In the genomic region with DNA sequence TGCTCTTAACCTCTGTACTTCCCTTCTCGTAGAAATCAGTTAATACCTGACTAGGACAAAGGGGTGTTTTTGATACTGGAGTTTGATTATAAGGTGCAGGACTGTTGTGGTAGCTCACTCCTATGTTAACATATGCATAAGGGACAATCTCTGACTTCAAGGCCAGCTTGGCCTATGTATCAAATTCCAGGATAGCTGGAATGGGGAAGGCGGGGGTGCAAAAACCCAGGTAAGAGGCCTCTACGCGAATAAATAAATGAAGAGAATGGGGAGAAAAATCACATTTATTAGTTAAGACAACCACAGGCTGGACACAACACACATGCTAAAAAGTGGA, we compare ENCODE assay signal across 8 mouse cellular contexts. TPM values are rescaled to one million over a fixed set of nuclear protein-coding genes. Genes with fewer than 3 reads are reported as not detected.
DNase-seq lines count a peak whose midpoint lies in the region; ATAC-seq and TF ChIP-seq lines count a peak whose summit lies in the region.

No protein-coding gene starts in this region.

- peaks cover 51% of the 10 kb centered on the region for H3K36me3 ChIP-seq in heart, adult 2 months (ENCODE audit: control insufficient read depth, insufficient read depth, low read length)
- H3K36me3 ChIP-seq in liver, embryonic 14.5 days (replicated peaks; ENCODE audit: control insufficient read depth, insufficient read depth, low read depth) = peaks cover 59% of the 10 kb centered on the region

- peak overlapping the region; percentile 85 for H3K4me2 ChIP-seq in liver, embryonic 14.5 days (ENCODE audit: low read depth)

- peaks cover 5% of the 10 kb centered on the region for H3K4me1 ChIP-seq in heart, adult 2 months (ENCODE audit: control insufficient read depth, insufficient read depth, low read length)
- H3K4me1 ChIP-seq in liver, embryonic 14.5 days (replicated peaks; ENCODE audit: control insufficient read depth in 2 of 2, insufficient read depth in 2 of 2, low read length in 1 of 2) = peaks cover 6 to 12% of the 10 kb centered on the region in 2 experiments

- H3K9ac ChIP-seq in heart, adult 2 months (ENCODE audit: low read depth, low read length) = peak overlapping the region; percentile 25; the same call in 1 of the 2 replicates
- peak overlapping the region; percentile 61 for H3K9ac ChIP-seq in liver, embryonic 14.5 days (replicated peaks)

- H3K79me2 ChIP-seq in heart, adult 2 months (replicated peaks; ENCODE audit: control insufficient read depth, insufficient read depth, low read length) = no peaks in the 10 kb centered on the region

- DNase-seq in heart, adult 2 months = no peak
- DNase-seq in heart, adult 8-10 months (ENCODE audit: low spot score) = no peak
- DNase-seq in thymus, postnatal 25 days = peak; percentile 18
- no peak for DNase-seq in thymus, postnatal 0 days (ENCODE audit: low spot score)
- no peak for DNase-seq in liver, embryonic 14.5 days (ENCODE audit: low read depth in 3 of 3, low spot score in 3 of 3)
- no peak for DNase-seq in yolk sac, embryonic 10.5 days (ENCODE audit: low spot score)
- no peak for DNase-seq in embryo, embryonic 10 days (ENCODE audit: low spot score)
- no peak for DNase-seq in left cerebral cortex, postnatal 36 days (ENCODE audit: low spot score in 2 of 2)

- TF ChIP-seq EP300 in heart, adult 2 months (IDR thresholded peaks at IDR 0.05; ENCODE audit: insufficient read depth, low read depth, low read length) = no peak
- TF ChIP-seq EP300 in liver, embryonic 14.5 days (IDR thresholded peaks at IDR 0.05; ENCODE audit: low read depth) = no peak

- no peak for ATAC-seq in liver, embryonic 14.5 days (ENCODE audit: insufficient read depth)

- no peak for TF ChIP-seq CTCF in heart, adult 2 months (IDR thresholded peaks at IDR 0.05)
- TF ChIP-seq CTCF in liver, embryonic 14.5 days (IDR thresholded peaks at IDR 0.05; ENCODE audit: low read depth) = no peak

- intact Hi-C loops in heart, adult 2 months (cut with DNase I) = loop anchor here (10.0 kb wide), 1 partner anchor 505 kb away; a partner anchor contains a TSS
- intact Hi-C loops in left cerebral cortex, postnatal 36 days (cut with DNase I) = no loop called here

- H3K9me3 ChIP-seq in liver, embryonic 14.5 days (ENCODE audit: control insufficient read depth, low read length) = no peaks in the 10 kb centered on the region

- WGBS in heart, adult 2 months = 63% methylated on average over 4 of the region's 4 CpGs
- 67% methylated on average over 4 of the region's 4 CpGs for WGBS in liver, embryonic 14.5 days (ENCODE audit: insufficient replicate concordance)

- no peak for TF ChIP-seq POLR2A in heart, adult 2 months (IDR thresholded peaks at IDR 0.05; ENCODE audit: insufficient read depth, low read depth, low read length)

- peak overlapping the region; percentile 63 for H3K4me3 ChIP-seq in heart, adult 2 months
- H3K4me3 ChIP-seq in liver, embryonic 14.5 days (ENCODE audit: insufficient read depth in 1 of 2, low read depth in 2 of 2, low read length in 2 of 2) = peak overlapping the region; percentile 40 to 83; a peak in 3 of 4 replicates

- H3K27ac ChIP-seq in heart, adult 2 months = peak overlapping the region; percentile 83
- H3K27ac ChIP-seq in liver, embryonic 14.5 days = peak overlapping the region; percentile 97

- H3K27me3 ChIP-seq in heart, adult 2 months (ENCODE audit: control insufficient read depth, insufficient read depth, low read length) = no peaks in the 10 kb centered on the region
- H3K27me3 ChIP-seq in liver, embryonic 14.5 days (ENCODE audit: control insufficient read depth, insufficient read depth, low read length) = no peaks in the 10 kb centered on the region

RNA-seq across cellular contexts. Expression of a gene that starts 0.7 kb away (rescaled TPM):
- 1 to 10 TPM; 3.7 to 4.2 TPM for total RNA-seq in heart, adult 2 months (2021)
- 2.7 and 3.8 TPM in 2 replicates for polyA plus RNA-seq in heart, adult 2 months (2012; rRNA removed)
- 1 to 10 TPM; 4.2 to 4.9 (median 4.6) TPM for total RNA-seq in heart, adult 8-10 months (2022)
- polyA plus RNA-seq in thymus, postnatal 0 days (2015; fragmentation: Nextera tagmentation; extraction: Ambion mirVana) = 18.9 and 19.1 TPM in 2 replicates
- 2.7 and 3.8 TPM in 2 replicates for polyA plus RNA-seq in liver, embryonic 14.5 days (2012; rRNA removed)
- 4.4 and 5.0 TPM in 2 replicates for polyA plus RNA-seq in liver, embryonic 14.5 days (2014; fragmentation: Nextera tagmentation; extraction: Ambion mirVana)
- total RNA-seq in left cerebral cortex, postnatal 36 days (2021) = 1 to 10 TPM; 3.0 to 3.2 TPM

RNA-seq across cellular contexts. Expression of a gene that starts 8.9 kb away (rescaled TPM):
- 100 to 1,000 TPM; 328 to 354 TPM for total RNA-seq in heart, adult 2 months (2021)
- polyA plus RNA-seq in heart, adult 2 months (2012; rRNA removed) = 202 and 306 TPM in 2 replicates
- 100 to 1,000 TPM; 247 to 395 (median 323) TPM for total RNA-seq in heart, adult 8-10 months (2022)
- polyA plus RNA-seq in thymus, postnatal 0 days (2015; fragmentation: Nextera tagmentation; extraction: Ambion mirVana) = 417 and 435 TPM in 2 replicates
- polyA plus RNA-seq in liver, embryonic 14.5 days (2012; rRNA removed) = 87.2 and 138 TPM in 2 replicates
- polyA plus RNA-seq in liver, embryonic 14.5 days (2014; fragmentation: Nextera tagmentation; extraction: Ambion mirVana) = 122 and 130 TPM in 2 replicates
- 100 to 1,000 TPM; 574 to 675 TPM for total RNA-seq in left cerebral cortex, postnatal 36 days (2021)

RNA-seq across cellular contexts. Expression of a gene that starts 9.0 kb away (rescaled TPM):
- 1 to 10 TPM; 4.9 to 6.0 TPM for total RNA-seq in heart, adult 2 months (2021)
- polyA plus RNA-seq in heart, adult 2 months (2012; rRNA removed) = 2.7 and 5.3 TPM in 2 replicates
- total RNA-seq in heart, adult 8-10 months (2022) = 1 to 10 TPM; 3.3 to 6.1 (median 5.3) TPM
- 20.7 and 23.6 TPM in 2 replicates for polyA plus RNA-seq in thymus, postnatal 0 days (2015; fragmentation: Nextera tagmentation; extraction: Ambion mirVana)
- polyA plus RNA-seq in liver, embryonic 14.5 days (2012; rRNA removed) = 4.0 and 9.9 TPM in 2 replicates
- 6.1 and 6.6 TPM in 2 replicates for polyA plus RNA-seq in liver, embryonic 14.5 days (2014; fragmentation: Nextera tagmentation; extraction: Ambion mirVana)
- total RNA-seq in left cerebral cortex, postnatal 36 days (2021) = 10 to 100 TPM in 1 of 2 experiments, 1 to 10 TPM in 1; 8.2 to 15.8 TPM

RNA-seq across cellular contexts. Expression of a gene that starts 29.0 kb away (rescaled TPM):
- 1 to 10 TPM in 1 of 2 experiments, under 1 TPM in 1; 0.93 to 1.4 TPM for total RNA-seq in heart, adult 2 months (2021)
- polyA plus RNA-seq in heart, adult 2 months (2012; rRNA removed) = 0.29 and 0.56 TPM in 2 replicates
- total RNA-seq in heart, adult 8-10 months (2022) = 1 to 10 TPM in 1 of 4 experiments, under 1 TPM in 3; 0.22 to 1.5 (median 0.74) TPM
- 8.2 and 11.4 TPM in 2 replicates for polyA plus RNA-seq in thymus, postnatal 0 days (2015; fragmentation: Nextera tagmentation; extraction: Ambion mirVana)
- 1.00 and 2.2 TPM in 2 replicates for polyA plus RNA-seq in liver, embryonic 14.5 days (2012; rRNA removed)
- polyA plus RNA-seq in liver, embryonic 14.5 days (2014; fragmentation: Nextera tagmentation; extraction: Ambion mirVana) = 2.2 and 3.0 TPM in 2 replicates
- under 1 TPM in 1 of 2 experiments, not detected in 1; 0.25 TPM for total RNA-seq in left cerebral cortex, postnatal 36 days (2021)

RNA-seq across cellular contexts. Expression of a gene that starts 29.6 kb away (rescaled TPM):
- total RNA-seq in heart, adult 2 months (2021) = 100 to 1,000 TPM; 114 to 123 TPM
- polyA plus RNA-seq in heart, adult 2 months (2012; rRNA removed) = 78.3 and 130 TPM in 2 replicates
- total RNA-seq in heart, adult 8-10 months (2022) = 100 to 1,000 TPM in 3 of 4 experiments, 10 to 100 TPM in 1; 97.3 to 119 (median 109) TPM
- 60.8 and 61.8 TPM in 2 replicates for polyA plus RNA-seq in thymus, postnatal 0 days (2015; fragmentation: Nextera tagmentation; extraction: Ambion mirVana)
- polyA plus RNA-seq in liver, embryonic 14.5 days (2012; rRNA removed) = 4.6 and 6.3 TPM in 2 replicates
- polyA plus RNA-seq in liver, embryonic 14.5 days (2014; fragmentation: Nextera tagmentation; extraction: Ambion mirVana) = 5.5 and 6.1 TPM in 2 replicates
- total RNA-seq in left cerebral cortex, postnatal 36 days (2021) = 10 to 100 TPM; 16.9 to 18.8 TPM
